In genomic region chr1:131118530-131118929, GRCm38 (mm10) we compare ENCODE assay signal across 14 mouse cellular contexts. TPM values are rescaled to one million over a fixed set of nuclear protein-coding genes. Genes with fewer than 3 reads are reported as not detected.
A peak's percentile ranks its signal among the peaks of the same experiment; 100 is the strongest.
DNase-seq lines count a peak whose midpoint lies in the region; ATAC-seq and TF ChIP-seq lines count a peak whose summit lies in the region.
"Had no signal": no experiment of that assay in that cellular context is flagged by ENCODE, and none has a peak within 500 bp of the region (broad histone marks: within the 10 kb centered on the region; RNA-seq: fewer than 3 reads in every experiment).

No protein-coding gene starts in this region.

- no peak overlapping the region for H3K4me3 ChIP-seq in heart, embryonic 14.5 days (ENCODE audit: control insufficient read depth in 1 of 2, insufficient read depth in 1 of 2, low read depth in 1 of 2, low read length in 2 of 2)
- H3K4me3 ChIP-seq in heart, adult 2 months: no peak overlapping the region
- no peak overlapping the region for H3K4me3 ChIP-seq in lung, embryonic 14.5 days (ENCODE audit: low read depth, low read length)
- no peak overlapping the region for H3K4me3 ChIP-seq in lung, adult 2 months (replicated peaks; ENCODE audit: extremely low read depth, low read depth, low read length)
- H3K4me3 ChIP-seq in hindbrain, postnatal 0 days (ENCODE audit: low read length): no peak overlapping the region
- H3K4me3 ChIP-seq: embryonic facial prominence, embryonic 12.5 days; kidney, embryonic 15.5 days; limb, embryonic 10.5 days; liver, embryonic 12.5 days; neural tube, embryonic 12.5 days had no signal

- H3K4me1 ChIP-seq in heart, embryonic 14.5 days (ENCODE audit: control insufficient read depth in 2 of 2, insufficient read depth in 2 of 2, low read length in 2 of 2): peaks cover 16 to 40% of the 10 kb centered on the region in 2 experiments
- H3K4me1 ChIP-seq in heart, adult 2 months (ENCODE audit: control insufficient read depth, insufficient read depth, low read length): peaks cover 2% of the 10 kb centered on the region; the same call in 1 of the 2 replicates
- no peaks in the 10 kb centered on the region for H3K4me1 ChIP-seq in lung, embryonic 14.5 days (ENCODE audit: insufficient read depth)
- no peaks in the 10 kb centered on the region for H3K4me1 ChIP-seq in lung, adult 2 months (ENCODE audit: control insufficient read depth, insufficient read depth, low read length)
- peaks cover 3% of the 10 kb centered on the region; the same call in 1 of the 2 replicates for H3K4me1 ChIP-seq in hindbrain, postnatal 0 days (ENCODE audit: insufficient read depth, low read length)
- H3K4me1 ChIP-seq: limb, embryonic 10.5 days had no signal

- H3K9me3 ChIP-seq in heart, embryonic 14.5 days (ENCODE audit: control insufficient read depth, low read length): no peaks in the 10 kb centered on the region
- H3K9me3 ChIP-seq in lung, embryonic 14.5 days (ENCODE audit: low read depth, low read length): no peaks in the 10 kb centered on the region
- H3K9me3 ChIP-seq in hindbrain, postnatal 0 days (ENCODE audit: low read length): no peaks in the 10 kb centered on the region
- H3K9me3 ChIP-seq: embryonic facial prominence, embryonic 12.5 days; kidney, embryonic 15.5 days; limb, embryonic 10.5 days; liver, embryonic 12.5 days; neural tube, embryonic 12.5 days had no signal

- no peak overlapping the region; the same call in 1 of the 2 replicates for H3K9ac ChIP-seq in heart, embryonic 14.5 days (ENCODE audit: low read length)
- H3K9ac ChIP-seq in heart, adult 2 months (ENCODE audit: low read depth, low read length): no peak overlapping the region
- H3K9ac ChIP-seq in lung, embryonic 14.5 days: no peak overlapping the region
- H3K9ac ChIP-seq in hindbrain, postnatal 0 days (replicated peaks; ENCODE audit: low read length): no peak overlapping the region
- H3K9ac ChIP-seq: embryonic facial prominence, embryonic 12.5 days; kidney, embryonic 15.5 days; liver, embryonic 12.5 days; neural tube, embryonic 12.5 days had no signal

- no peaks in the 10 kb centered on the region for H3K27me3 ChIP-seq in heart, embryonic 14.5 days (ENCODE audit: control insufficient read depth, insufficient read depth, low read length)
- H3K27me3 ChIP-seq in heart, adult 2 months (ENCODE audit: control insufficient read depth, insufficient read depth, low read length): no peaks in the 10 kb centered on the region
- no peaks in the 10 kb centered on the region for H3K27me3 ChIP-seq in lung, embryonic 14.5 days (ENCODE audit: insufficient read depth, low read length)
- H3K27me3 ChIP-seq in hindbrain, postnatal 0 days (ENCODE audit: insufficient read depth, low read length): no peaks in the 10 kb centered on the region
- H3K27me3 ChIP-seq: embryonic facial prominence, embryonic 12.5 days; neural tube, embryonic 12.5 days had no signal

- no peak for TF ChIP-seq CTCF in heart, adult 2 months (IDR thresholded peaks at IDR 0.05)
- TF ChIP-seq CTCF in lung, embryonic 14.5 days (IDR thresholded peaks at IDR 0.05; ENCODE audit: low read depth): no peak
- TF ChIP-seq CTCF in lung, adult 2 months (IDR thresholded peaks at IDR 0.05; ENCODE audit: insufficient read depth, low read length): no peak
- no peak for TF ChIP-seq CTCF in hindbrain, postnatal 0 days (IDR thresholded peaks at IDR 0.05; ENCODE audit: low read depth)

- H3K79me2 ChIP-seq in heart, adult 2 months (replicated peaks; ENCODE audit: control insufficient read depth, insufficient read depth, low read length): no peaks in the 10 kb centered on the region

- H3K4me2 ChIP-seq in heart, embryonic 14.5 days (ENCODE audit: low read length): peak overlapping the region; percentile 8; the same call in 1 of the 2 replicates
- H3K4me2 ChIP-seq in lung, embryonic 14.5 days: no peak overlapping the region
- H3K4me2 ChIP-seq in hindbrain, postnatal 0 days (ENCODE audit: low read depth, low read length): no peak overlapping the region
- H3K4me2 ChIP-seq: embryonic facial prominence, embryonic 12.5 days; kidney, embryonic 15.5 days; liver, embryonic 12.5 days; neural tube, embryonic 12.5 days had no signal

- H3K36me3 ChIP-seq in heart, embryonic 14.5 days (ENCODE audit: control insufficient read depth, insufficient read depth, low read length): no peaks in the 10 kb centered on the region
- H3K36me3 ChIP-seq in heart, adult 2 months (ENCODE audit: control insufficient read depth, insufficient read depth, low read length): no peaks in the 10 kb centered on the region
- no peaks in the 10 kb centered on the region for H3K36me3 ChIP-seq in lung, embryonic 14.5 days (ENCODE audit: insufficient read depth)
- no peaks in the 10 kb centered on the region for H3K36me3 ChIP-seq in hindbrain, postnatal 0 days (ENCODE audit: insufficient read depth, low read length)
- H3K36me3 ChIP-seq: embryonic facial prominence, embryonic 12.5 days; kidney, embryonic 15.5 days; limb, embryonic 10.5 days; liver, embryonic 12.5 days; neural tube, embryonic 12.5 days had no signal

- ATAC-seq in heart, embryonic 14.5 days (ENCODE audit: insufficient number of reproducible peaks, insufficient read depth, low FRiP score, low read depth): no peak
- ATAC-seq in lung, embryonic 14.5 days (ENCODE audit: insufficient read depth): no peak
- ATAC-seq in megakaryocyte-erythroid progenitor cell, adult 5-6 weeks (replicated peaks; ENCODE audit: low FRiP score, low TSS enrichment, poor library complexity, severe bottlenecking): no peak
- ATAC-seq in hindbrain, postnatal 0 days: no peak

- no peak for DNase-seq in heart, adult 2 months
- DNase-seq in lung, embryonic 14.5 days: peak; percentile 28
- no peak for DNase-seq in lung, adult 2 months
- DNase-seq in NIH3T3 (ENCODE audit: low read depth): peak; percentile 66
- DNase-seq in lung, postnatal 4 days: peak; percentile 21 to 36
- DNase-seq in hindbrain, postnatal 0 days (ENCODE audit: low spot score): no peak
- DNase-seq: cerebellum, postnatal 36 days had no signal

- no peak for TF ChIP-seq EP300 in heart, adult 2 months (IDR thresholded peaks at IDR 0.05; ENCODE audit: insufficient read depth, low read depth, low read length)

- H3K27ac ChIP-seq in heart, embryonic 14.5 days (replicated peaks in 1 of 2; ENCODE audit: control insufficient read depth in 1 of 2, insufficient read depth in 1 of 2, low read depth in 2 of 2, low read length in 2 of 2): peak overlapping the region; percentile 23 to 44; a peak in 3 of 4 replicates
- no peak overlapping the region for H3K27ac ChIP-seq in heart, adult 2 months
- no peak overlapping the region for H3K27ac ChIP-seq in lung, embryonic 14.5 days (ENCODE audit: low read depth)
- no peak overlapping the region for H3K27ac ChIP-seq in hindbrain, postnatal 0 days
- H3K27ac ChIP-seq: embryonic facial prominence, embryonic 12.5 days; kidney, embryonic 15.5 days; limb, embryonic 10.5 days; liver, embryonic 12.5 days; neural tube, embryonic 12.5 days had no signal

- 41% methylated on average over 10 of the region's 10 CpGs for WGBS in heart, embryonic 14.5 days
- 42% methylated on average over 10 of the region's 10 CpGs for WGBS in heart, adult 2 months
- 34% methylated on average over 10 of the region's 10 CpGs for WGBS in lung, embryonic 14.5 days
- 49% methylated on average over 10 of the region's 10 CpGs for WGBS in lung, adult 2 months
- WGBS in hindbrain, postnatal 0 days: 71% methylated on average over 10 of the region's 10 CpGs

- intact Hi-C loops in heart, adult 2 months (cut with DNase I): loop anchor here (5.0 kb wide), 2 partner anchors 89 to 129 kb away; partner anchors contain the start of gene Rassf5

- no peak for TF ChIP-seq POLR2A in heart, adult 2 months (IDR thresholded peaks at IDR 0.05; ENCODE audit: insufficient read depth, low read depth, low read length)
- TF ChIP-seq POLR2A in lung, adult 2 months (IDR thresholded peaks at IDR 0.05; ENCODE audit: borderline replicate concordance, extremely low read depth, low read depth, low read length): no peak

RNA-seq across cellular contexts. Expression of gene Dyrk3, which starts 19.6 kb away (rescaled TPM):
- polyA plus RNA-seq in heart, embryonic 14.5 days (2014; fragmentation: Nextera tagmentation; extraction: Ambion mirVana): 1.5 and 1.7 TPM in 2 replicates
- total RNA-seq in heart, adult 2 months (2021): under 1 TPM; 0.48 to 0.70 TPM
- polyA plus RNA-seq in heart, adult 2 months (2012; rRNA removed): 0.16 and 0.32 TPM in 2 replicates
- polyA plus RNA-seq in lung, embryonic 14.5 days (2014; fragmentation: Nextera tagmentation; extraction: Ambion mirVana): 3.9 and 4.3 TPM in 2 replicates
- 1.9 and 2.7 TPM in 2 replicates for polyA plus RNA-seq in lung, adult 2 months (2012; rRNA removed)
- 18.2 and 19.6 TPM in 2 replicates for total RNA-seq in megakaryocyte-erythroid progenitor cell, adult 5-6 weeks (2014; fragmentation: Nextera tagmentation)
- 20.0 and 31.3 TPM in 2 replicates for total RNA-seq in megakaryocyte-erythroid progenitor cell, adult 5-6 weeks (2017)
- 8.9 and 9.3 TPM in 2 replicates for total RNA-seq in hindbrain, postnatal 0 days (2014; rRNA removed)
- polyA plus RNA-seq in hindbrain, postnatal 0 days (2015; fragmentation: Nextera tagmentation; extraction: Ambion mirVana): 10.2 and 11.1 TPM in 2 replicates

RNA-seq across cellular contexts. Expression of gene Mapkapk2, which starts 20.9 kb away (rescaled TPM):
- 59.9 and 96.1 TPM in 2 replicates for polyA plus RNA-seq in heart, embryonic 14.5 days (2014; fragmentation: Nextera tagmentation; extraction: Ambion mirVana)
- 100 to 1,000 TPM; 283 to 363 TPM for total RNA-seq in heart, adult 2 months (2021)
- 196 and 305 TPM in 2 replicates for polyA plus RNA-seq in heart, adult 2 months (2012; rRNA removed)
- 63.6 and 72.3 TPM in 2 replicates for polyA plus RNA-seq in lung, embryonic 14.5 days (2014; fragmentation: Nextera tagmentation; extraction: Ambion mirVana)
- polyA plus RNA-seq in lung, adult 2 months (2012; rRNA removed): 91.4 and 120 TPM in 2 replicates
- 43.1 and 46.2 TPM in 2 replicates for total RNA-seq in megakaryocyte-erythroid progenitor cell, adult 5-6 weeks (2014; fragmentation: Nextera tagmentation)
- 37.1 and 42.6 TPM in 2 replicates for total RNA-seq in megakaryocyte-erythroid progenitor cell, adult 5-6 weeks (2017)
- total RNA-seq in hindbrain, postnatal 0 days (2014; rRNA removed): 71.1 and 74.2 TPM in 2 replicates
- 19.7 and 21.2 TPM in 2 replicates for polyA plus RNA-seq in hindbrain, postnatal 0 days (2015; fragmentation: Nextera tagmentation; extraction: Ambion mirVana)

RNA-seq across cellular contexts. Expression of gene Eif2d, which starts 34.5 kb away (rescaled TPM):
- polyA plus RNA-seq in heart, embryonic 14.5 days (2014; fragmentation: Nextera tagmentation; extraction: Ambion mirVana): 49.6 and 50.2 TPM in 2 replicates
- total RNA-seq in heart, adult 2 months (2021): 10 to 100 TPM; 34.7 to 37.1 TPM
- 25.8 and 35.3 TPM in 2 replicates for polyA plus RNA-seq in heart, adult 2 months (2012; rRNA removed)
- polyA plus RNA-seq in lung, embryonic 14.5 days (2014; fragmentation: Nextera tagmentation; extraction: Ambion mirVana): 58.0 and 63.5 TPM in 2 replicates
- polyA plus RNA-seq in lung, adult 2 months (2012; rRNA removed): 26.4 and 31.9 TPM in 2 replicates
- 73.6 and 79.4 TPM in 2 replicates for total RNA-seq in megakaryocyte-erythroid progenitor cell, adult 5-6 weeks (2014; fragmentation: Nextera tagmentation)
- 37.4 and 48.3 TPM in 2 replicates for total RNA-seq in megakaryocyte-erythroid progenitor cell, adult 5-6 weeks (2017)
- 38.1 and 39.7 TPM in 2 replicates for total RNA-seq in hindbrain, postnatal 0 days (2014; rRNA removed)
- polyA plus RNA-seq in hindbrain, postnatal 0 days (2015; fragmentation: Nextera tagmentation; extraction: Ambion mirVana): 42.8 and 44.4 TPM in 2 replicates

Comparison
In these comparisons a context has a peak if more than half of its experiments do, and no peak if none do; other contexts are left out.
1. H3K27ac ChIP-seq: peak in heart, embryonic 14.5 days (2 of 2); none in heart, adult 2 months (single experiment), lung, embryonic 14.5 days (single experiment) and hindbrain, postnatal 0 days (single experiment).
2. DNase-seq: peak in lung, embryonic 14.5 days (single experiment), NIH3T3 (single experiment) and lung, postnatal 4 days (2 of 2); none in heart, adult 2 months (0 of 2), lung, adult 2 months (single experiment) and hindbrain, postnatal 0 days (single experiment).